In genomic region chr9:107279378-107280321, GRCm38 (mm10) we compare ENCODE assay signal across 7 mouse cellular contexts. TPM values are rescaled to one million over a fixed set of nuclear protein-coding genes. Genes with fewer than 3 reads are reported as not detected.
A peak's percentile ranks its signal among the peaks of the same experiment; 100 is the strongest.
DNase-seq lines count a peak whose midpoint lies in the region; ATAC-seq and TF ChIP-seq lines count a peak whose summit lies in the region.

No protein-coding gene starts in this region.

- no peak for TF ChIP-seq CTCF in ES-Bruce4 (IDR thresholded peaks at IDR 0.05; ENCODE audit: low read depth, low read length)

- peaks cover 9% of the 10 kb centered on the region for H3K4me1 ChIP-seq in ES-Bruce4 (ENCODE audit: control insufficient read depth, insufficient read depth, low read length)
- peaks cover 7% of the 10 kb centered on the region for H3K4me1 ChIP-seq in neural tube, embryonic 11.5 days (ENCODE audit: control insufficient read depth, insufficient read depth, low read length)

- DNase-seq in embryo, embryonic 10 days (ENCODE audit: low spot score), result peak; percentile 44
- peak; percentile 40 for DNase-seq in heart, postnatal 4 days
- peak; percentile 41 for DNase-seq in liver
- DNase-seq in neural tube, embryonic 11.5 days (ENCODE audit: low spot score), result peak; percentile 31
- no peak for DNase-seq in cerebellum, adult 8-10 months
- no peak for DNase-seq in left cerebral cortex, adult 9 months (ENCODE audit: low spot score in 2 of 2)

- no peak for ATAC-seq in neural tube, embryonic 11.5 days (ENCODE audit: insufficient read depth, low FRiP score, low TSS enrichment)

- peak overlapping the region; percentile 19; the same call in 1 of the 2 replicates for H3K4me2 ChIP-seq in neural tube, embryonic 11.5 days (ENCODE audit: low read depth)

- H3K9me3 ChIP-seq in ES-Bruce4 (replicated peaks; ENCODE audit: control insufficient read depth, insufficient read depth, low read length, poor library complexity, severe bottlenecking), result no peaks in the 10 kb centered on the region
- H3K9me3 ChIP-seq in neural tube, embryonic 11.5 days (ENCODE audit: control insufficient read depth, low read length), result no peaks in the 10 kb centered on the region

- H3K4me3 ChIP-seq in ES-Bruce4 (ENCODE audit: low read depth, low read length), result peak overlapping the region; percentile 31
- no peak overlapping the region for H3K4me3 ChIP-seq in neural tube, embryonic 11.5 days (ENCODE audit: low read depth, low read length)

- 25% methylated on average over 16 of the region's 16 CpGs for WGBS in neural tube, embryonic 11.5 days

- H3K36me3 ChIP-seq in ES-Bruce4 (ENCODE audit: control insufficient read depth, insufficient read depth, low read length, poor library complexity, severe bottlenecking), result no peaks in the 10 kb centered on the region
- H3K36me3 ChIP-seq in neural tube, embryonic 11.5 days (ENCODE audit: control insufficient read depth, insufficient read depth, low read length), result no peaks in the 10 kb centered on the region

- no peak; the same call in 1 of the 2 replicates for TF ChIP-seq EP300 in ES-Bruce4 (IDR thresholded peaks at IDR 0.05; ENCODE audit: insufficient read depth, low read depth, low read length)

- no peak for TF ChIP-seq POLR2A in ES-Bruce4 (IDR thresholded peaks at IDR 0.05; ENCODE audit: insufficient read depth, low read length)

- peak overlapping the region; percentile 93 for H3K27ac ChIP-seq in ES-Bruce4 (ENCODE audit: insufficient read depth, low read length)
- no peak overlapping the region for H3K27ac ChIP-seq in neural tube, embryonic 11.5 days (ENCODE audit: low read depth, low read length)

- H3K27me3 ChIP-seq in ES-Bruce4 (ENCODE audit: control insufficient read depth, insufficient read depth, low read length, poor library complexity, severe bottlenecking), result no peaks in the 10 kb centered on the region
- H3K27me3 ChIP-seq in neural tube, embryonic 11.5 days (ENCODE audit: control insufficient read depth, insufficient read depth, low read length), result no peaks in the 10 kb centered on the region

- no peak overlapping the region for H3K9ac ChIP-seq in ES-Bruce4 (ENCODE audit: low read depth, poor library complexity, severe bottlenecking)
- H3K9ac ChIP-seq in neural tube, embryonic 11.5 days (ENCODE audit: low read length), result peak overlapping the region; percentile 44

RNA-seq across cellular contexts. Expression of gene Mapkapk3, which starts 10.0 kb away (rescaled TPM):
- polyA plus RNA-seq in ES-Bruce4 (2011; ENCODE audit: insufficient read depth, insufficient read length, low read depth, missing spikeins), result 71.8 and 74.9 TPM in 2 replicates
- total RNA-seq in heart, postnatal 4 days (2021), result 10 to 100 TPM; 18.3 to 18.9 TPM
- polyA plus RNA-seq in neural tube, embryonic 11.5 days (2014; fragmentation: Nextera tagmentation; extraction: Ambion mirVana), result 3.6 and 4.8 TPM in 2 replicates

RNA-seq across cellular contexts. Expression of gene Cish, which starts 16.2 kb away (rescaled TPM):
- polyA plus RNA-seq in ES-Bruce4 (2011; ENCODE audit: insufficient read depth, insufficient read length, low read depth, missing spikeins), result 12.6 and 13.7 TPM in 2 replicates
- total RNA-seq in heart, postnatal 4 days (2021), result 100 to 1,000 TPM; 146 to 176 TPM
- 5.1 and 6.4 TPM in 2 replicates for polyA plus RNA-seq in neural tube, embryonic 11.5 days (2014; fragmentation: Nextera tagmentation; extraction: Ambion mirVana)

RNA-seq across cellular contexts. Expression of gene Dock3, which starts 47.9 kb away (rescaled TPM):
- polyA plus RNA-seq in ES-Bruce4 (2011; ENCODE audit: insufficient read depth, insufficient read length, low read depth, missing spikeins), result 4.5 and 6.3 TPM in 2 replicates
- 1 to 10 TPM; 1.3 to 1.5 TPM for total RNA-seq in heart, postnatal 4 days (2021)
- polyA plus RNA-seq in neural tube, embryonic 11.5 days (2014; fragmentation: Nextera tagmentation; extraction: Ambion mirVana), result 5.5 and 5.8 TPM in 2 replicates

RNA-seq across cellular contexts. Expression of gene Hemk1, which starts 58.5 kb away (rescaled TPM):
- 8.1 and 11.0 TPM in 2 replicates for polyA plus RNA-seq in ES-Bruce4 (2011; ENCODE audit: insufficient read depth, insufficient read length, low read depth, missing spikeins)
- total RNA-seq in heart, postnatal 4 days (2021), result 10 to 100 TPM; 13.0 to 15.0 TPM
- polyA plus RNA-seq in neural tube, embryonic 11.5 days (2014; fragmentation: Nextera tagmentation; extraction: Ambion mirVana), result 11.1 and 12.4 TPM in 2 replicates

Comparison
In these comparisons a context has a peak if more than half of its experiments do, and no peak if none do; other contexts are left out.
1. DNase-seq: peak in embryo, embryonic 10 days (single experiment), heart, postnatal 4 days (single experiment), liver (single experiment) and neural tube, embryonic 11.5 days (single experiment); none in cerebellum, adult 8-10 months (single experiment) and left cerebral cortex, adult 9 months (0 of 2).
2. RNA of gene Mapkapk3, which starts 10.0 kb away (polyA plus RNA-seq): 71.8 to 74.9 TPM in ES-Bruce4; 3.6 to 4.8 TPM in neural tube, embryonic 11.5 days; every median in the first group is over 10 times any median in the second.